Mouse (Mus musculus) lung, adult 2 months (tissue): Measurements from ENCODE around the gene Fabp6.

ENCODE experiments used
- CTCF ChIP-seq: fragments of 200-500 bp; IDR thresholded peaks from 2 replicates; pipeline ENCODE4 v1.5.1; 2011; ENCODE audit warnings: mild to moderate bottlenecking, low read length, control low read depth; ENCODE audit not compliant: insufficient read depth
- POLR2A ChIP-seq: fragments of 200-500 bp; IDR thresholded peaks from 2 replicates; pipeline ENCODE4 v1.6.1; 2011; ENCODE audit warnings: low read depth, mild to moderate bottlenecking, control low read depth, low read length, borderline replicate concordance; ENCODE audit errors: extremely low read depth

DNA sequence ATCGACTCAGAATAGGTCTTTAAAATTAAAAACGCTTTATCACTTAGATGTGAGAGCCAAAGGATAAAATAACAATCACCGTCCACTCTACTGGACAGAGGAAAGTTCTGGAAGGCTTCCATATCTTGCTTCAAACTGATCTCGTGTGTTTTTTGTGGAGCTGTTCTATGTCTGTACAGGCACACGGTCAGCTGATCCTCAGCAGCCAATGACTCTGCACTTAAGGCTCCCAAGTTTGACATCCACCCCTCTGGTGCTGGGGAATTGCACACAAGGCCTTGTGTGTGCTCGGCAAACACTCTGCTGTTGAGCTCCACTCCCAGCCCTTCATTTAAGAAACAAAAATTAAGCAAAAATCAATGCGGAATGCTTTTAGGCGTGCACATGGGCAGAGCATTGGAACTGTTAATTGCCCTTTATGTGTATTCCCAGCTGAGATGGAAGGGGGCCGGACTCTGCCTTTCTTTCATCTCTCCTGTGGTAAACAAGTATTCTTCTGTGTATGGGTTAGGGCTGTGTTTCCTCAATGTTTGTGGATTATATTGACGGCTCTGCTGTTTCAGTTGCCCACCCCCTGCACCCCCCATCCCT, 37.6 kb downstream of the Fabp6 start:
- TF ChIP-seq POLR2A (no peak), CTCF (no peak)
